Mouse (Mus musculus) retina, postnatal 1 day (tissue): ENCODE results near the gene Pnpla2.
"Not testable (repeated sequence)": the region's sequence is repeated elsewhere in the genome, so short reads cannot be mapped to it uniquely, and the experiment has no call there.

Source experiments
- DNase-seq: peaks from one replicate; pipeline ENCODE4 v3.0.0-alpha.2; 2012

The Pnpla2 gene

DNA sequence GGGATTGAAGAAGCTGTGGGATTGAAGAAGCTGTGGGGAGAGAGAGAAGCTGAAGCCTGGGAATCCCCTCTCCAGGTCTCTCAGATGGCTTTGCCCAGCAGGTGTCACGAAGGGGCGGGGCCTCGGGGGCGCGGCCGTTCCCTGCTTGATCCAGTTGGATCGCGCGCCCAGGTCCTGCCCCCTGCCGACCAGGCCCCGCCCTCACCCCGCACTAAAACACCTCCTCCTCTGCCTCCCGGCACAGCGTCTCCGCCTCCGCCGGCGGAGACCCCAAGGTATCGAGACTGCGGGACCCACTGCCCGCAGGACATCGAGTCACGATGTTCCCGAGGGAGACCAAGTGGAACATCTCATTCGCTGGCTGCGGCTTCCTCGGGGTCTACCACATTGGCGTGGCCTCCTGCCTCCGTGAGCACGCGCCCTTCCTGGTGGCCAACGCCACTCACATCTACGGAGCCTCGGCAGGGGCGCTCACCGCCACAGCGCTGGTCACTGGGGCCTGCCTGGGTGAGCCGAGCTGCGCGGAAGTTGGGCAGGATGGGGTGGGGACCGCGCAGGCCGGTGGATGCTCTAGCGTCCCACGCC lies at the start of gene Pnpla2:
Pnpla2 (plus strand) TSS at position 232 of the 585 bp plus-strand sequence.
- DNase-seq: peak; percentile 96

DNA sequence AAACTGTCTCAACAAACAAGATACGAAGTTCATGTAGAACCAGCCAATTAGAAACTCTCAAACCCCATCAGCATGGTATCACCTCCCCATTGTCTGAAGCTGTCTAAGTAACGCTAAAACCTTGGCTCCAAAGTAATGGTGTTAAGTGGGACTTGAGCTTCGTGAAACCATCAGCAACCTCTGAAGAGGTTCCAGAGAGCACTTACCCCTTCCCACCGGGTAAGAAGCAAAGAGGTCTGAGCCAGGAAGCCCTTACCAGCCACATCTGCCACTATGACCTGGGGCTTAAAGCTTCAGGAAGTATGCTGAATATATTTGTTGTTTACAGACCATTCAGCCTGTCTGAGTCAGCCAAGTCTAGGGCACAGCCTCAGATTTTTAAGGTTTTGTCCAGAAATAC lies 49.5 kb upstream of the Pnpla2 start:
- no peak for DNase-seq

DNA sequence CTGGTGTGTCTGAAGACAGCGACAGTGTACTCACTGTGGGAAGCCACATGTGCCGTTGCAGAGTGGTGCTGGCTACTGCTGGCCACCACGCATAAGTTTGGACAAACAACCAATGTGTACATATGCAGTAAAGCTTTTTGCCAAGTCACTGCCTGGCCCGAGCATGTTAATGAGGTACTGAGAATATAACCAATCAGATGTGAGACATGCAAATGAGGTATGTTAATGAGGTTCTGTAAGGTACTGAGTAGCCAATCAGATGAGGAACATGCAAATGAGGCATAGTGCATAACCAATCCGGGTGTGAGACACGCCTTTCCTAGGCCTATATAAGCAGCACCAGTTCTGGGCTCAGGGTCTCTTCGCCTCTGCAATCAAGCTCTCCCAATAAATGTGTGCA lies 47.3 kb upstream of the Pnpla2 start:
- DNase-seq: not testable (repeated sequence)

DNA sequence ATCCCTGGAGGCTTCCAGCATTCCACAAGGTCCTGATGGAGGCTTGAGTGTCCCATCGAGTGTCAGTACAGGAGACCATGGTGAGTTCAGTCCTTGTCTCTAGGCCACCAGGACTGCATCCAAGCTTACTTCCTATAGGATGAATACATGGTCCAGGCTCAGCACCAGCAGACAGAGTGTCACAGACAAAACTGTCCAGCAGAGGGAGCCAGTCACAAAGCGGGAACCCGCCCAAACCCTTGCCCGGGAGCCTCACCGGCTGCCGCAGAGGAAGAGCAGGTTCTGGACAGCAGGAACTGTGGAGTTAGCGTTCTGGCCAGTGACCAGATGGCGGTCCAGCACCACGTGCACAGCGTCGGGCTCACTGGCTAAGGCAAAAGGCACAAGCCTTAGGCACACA lies 46.2 kb upstream of the Pnpla2 start:
- DNase-seq: peak; percentile 91

DNA sequence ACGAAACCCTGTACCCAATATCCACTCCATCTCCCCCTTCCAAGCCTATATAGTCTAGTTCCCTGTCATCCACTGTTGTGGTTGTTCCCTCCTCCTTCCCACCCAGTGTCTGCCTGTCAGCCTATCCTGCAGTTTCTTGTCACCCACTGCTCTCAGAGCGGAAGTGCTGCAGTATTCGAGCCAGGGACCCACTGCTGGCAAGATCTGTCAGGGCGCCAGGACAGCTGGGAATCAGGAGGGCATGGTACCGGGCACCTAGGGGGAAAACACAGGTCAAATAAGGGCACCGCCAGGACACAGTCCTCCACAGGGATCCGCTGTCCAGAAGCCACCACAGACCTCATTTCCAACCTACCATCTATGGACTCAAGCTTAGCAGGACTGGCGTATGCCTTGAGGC lies 44.4 kb upstream of the Pnpla2 start:
- no peak for DNase-seq

DNA sequence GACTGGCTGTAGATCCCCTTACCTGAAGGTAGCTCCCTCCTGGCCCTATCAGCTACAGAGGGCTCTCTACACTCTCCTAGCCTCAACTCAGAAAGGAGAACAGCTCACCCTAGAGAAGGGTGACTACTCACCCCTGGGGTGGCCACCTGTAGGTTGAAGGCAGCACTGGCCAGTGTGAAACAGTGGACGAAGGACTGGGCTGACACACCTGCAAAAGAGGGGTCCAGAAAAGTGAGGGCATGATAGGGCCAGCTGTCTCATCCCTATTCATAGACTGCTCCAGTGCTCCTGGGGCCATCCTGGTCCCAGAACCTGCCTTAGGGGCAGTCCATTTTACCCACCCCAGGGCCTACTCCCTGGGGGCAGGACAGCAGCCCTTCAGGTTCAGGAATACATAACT lies 43.3 kb upstream of the Pnpla2 start:
- DNase-seq: no peak

DNA sequence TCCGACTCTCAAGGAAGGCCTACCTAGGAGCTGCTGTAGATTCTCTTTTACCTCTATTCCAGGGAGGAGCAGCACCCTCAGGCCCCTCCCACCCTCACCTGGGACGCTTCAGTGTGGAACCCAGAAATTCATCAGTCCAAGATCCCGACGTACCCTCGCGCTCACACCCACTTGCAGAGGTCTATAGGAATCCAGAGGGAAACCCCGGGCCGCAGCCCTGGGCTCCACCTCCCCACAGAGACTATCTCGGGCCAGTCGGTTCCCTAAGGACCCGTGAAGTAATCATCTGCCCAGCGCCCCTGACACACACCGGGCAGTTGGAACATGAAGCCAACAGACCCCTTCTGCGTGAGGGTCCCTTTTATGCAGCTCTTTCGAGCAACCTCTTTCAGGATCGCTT lies 41.7 kb upstream of the Pnpla2 start:
- no peak for DNase-seq

DNA sequence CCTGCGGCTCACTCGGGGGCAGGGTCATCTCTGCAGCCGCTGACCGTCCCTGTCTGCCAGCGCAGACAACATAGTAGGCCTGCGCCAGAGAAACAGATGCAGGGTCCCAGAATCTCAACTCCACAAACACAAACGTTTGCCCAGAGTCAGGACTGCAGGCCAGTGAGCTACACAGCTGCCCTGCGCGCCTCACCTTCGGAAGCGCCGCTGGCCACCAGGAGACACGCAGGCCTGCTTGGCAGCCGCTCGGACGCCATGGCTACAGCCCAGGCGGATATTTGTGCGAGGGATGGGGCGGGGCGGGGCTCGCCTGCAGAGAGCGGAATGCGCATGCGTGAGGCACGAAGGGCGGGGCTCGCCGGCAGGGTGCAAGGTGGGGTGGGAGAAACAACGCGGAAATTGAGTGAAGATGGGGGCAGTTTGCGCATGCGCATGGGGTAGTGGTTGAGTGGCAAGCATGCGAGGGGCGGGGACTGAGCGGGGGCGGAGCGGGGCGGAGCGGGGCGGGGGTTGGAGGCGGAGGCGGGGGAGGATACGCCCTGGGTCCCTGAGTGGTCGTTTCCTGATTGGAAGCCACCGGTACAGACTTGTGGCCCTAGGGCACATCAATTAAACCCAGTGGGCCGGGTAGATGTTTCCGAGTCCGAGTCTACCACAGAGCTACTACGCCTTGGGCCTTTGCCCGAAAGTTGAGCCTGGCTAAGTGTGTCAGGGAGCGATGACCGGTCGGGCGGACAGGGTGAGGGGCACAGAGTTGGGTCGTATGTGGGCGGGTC lies 41.0 kb upstream of the Pnpla2 start, which contains the start of gene Gatd1:
Gatd1 (minus strand) TSS at position 328 of the 776 bp plus-strand sequence.
- peak; percentile 99 for DNase-seq

DNA sequence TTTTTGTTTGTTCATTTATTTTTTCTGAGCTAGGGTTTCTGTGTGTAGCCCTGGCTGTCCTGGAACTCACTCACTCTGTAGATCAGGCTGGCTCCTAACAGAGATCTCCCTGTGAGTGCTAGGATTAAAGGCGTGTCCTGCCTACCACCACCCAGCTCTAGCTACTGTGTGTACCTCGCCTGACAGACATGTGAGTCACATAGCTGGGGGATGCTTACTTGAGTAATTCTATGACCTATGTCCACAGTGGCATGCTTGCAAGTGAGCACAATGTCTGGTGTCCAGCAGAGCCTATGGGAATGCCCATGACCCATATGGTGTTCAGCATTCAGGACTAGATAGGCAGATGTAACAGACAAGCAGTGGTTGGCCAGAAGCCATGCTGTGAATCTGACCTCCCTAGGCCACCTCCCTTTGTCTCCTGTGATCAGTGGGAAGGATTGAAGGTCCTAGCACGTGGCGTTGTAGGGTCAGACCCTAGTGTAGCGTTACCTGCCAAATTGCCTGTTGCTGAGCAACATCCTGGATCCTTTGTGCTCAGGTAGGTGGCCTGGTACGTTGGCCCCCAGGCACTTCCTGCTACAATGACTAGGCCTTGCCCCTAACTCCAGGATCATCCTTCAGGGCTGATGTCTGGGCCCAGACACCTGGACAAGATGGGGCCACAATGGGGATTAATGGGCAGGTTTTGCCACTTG lies 38.7 kb upstream of the Pnpla2 start:
- no peak for DNase-seq

DNA sequence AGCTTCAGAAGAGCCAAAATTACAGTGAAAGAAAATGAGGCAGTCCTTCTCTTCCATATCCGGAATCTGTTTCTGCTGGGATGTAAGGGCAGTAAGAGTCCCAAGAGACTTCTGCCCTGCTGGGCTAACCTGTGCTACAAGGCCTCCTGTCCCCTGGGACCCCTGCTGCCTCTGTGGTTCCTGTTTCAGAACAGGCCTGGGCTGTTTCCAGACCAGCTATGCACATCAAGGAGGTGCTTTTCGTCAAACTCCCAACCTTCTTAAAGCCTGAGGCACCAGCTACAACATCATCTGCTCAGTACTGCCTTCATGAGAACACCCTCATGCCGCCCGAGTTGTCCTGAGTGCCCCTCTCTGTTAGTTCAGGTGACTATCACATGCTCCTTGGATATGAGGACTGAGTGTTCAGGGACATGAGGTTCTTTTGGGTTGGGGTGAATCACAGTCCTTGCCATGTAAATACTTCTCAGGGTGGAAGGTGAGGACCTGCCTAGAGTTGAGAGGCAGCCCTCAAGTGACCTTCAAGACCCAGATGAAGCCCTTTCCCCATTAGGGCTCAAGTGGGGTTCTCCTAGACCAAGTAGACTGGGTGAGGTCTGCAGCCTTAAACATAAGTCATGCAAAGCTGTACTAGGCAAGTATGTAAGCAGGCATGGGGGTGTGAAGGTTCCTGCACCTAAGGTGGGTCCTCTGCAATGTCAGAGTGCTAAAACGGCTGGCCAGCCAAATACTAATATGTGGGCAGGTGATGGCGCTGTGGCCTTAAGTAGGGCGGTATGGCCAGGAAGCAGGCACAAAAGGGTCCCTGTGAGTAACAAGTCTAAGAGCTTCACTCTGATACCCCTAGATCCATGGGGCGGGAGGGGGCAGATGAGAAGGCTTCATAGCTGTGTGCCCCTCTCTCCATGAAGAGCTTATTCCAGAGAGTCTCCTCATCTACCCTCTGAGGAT lies 37.0 kb upstream of the Pnpla2 start:
- no peak for DNase-seq

DNA sequence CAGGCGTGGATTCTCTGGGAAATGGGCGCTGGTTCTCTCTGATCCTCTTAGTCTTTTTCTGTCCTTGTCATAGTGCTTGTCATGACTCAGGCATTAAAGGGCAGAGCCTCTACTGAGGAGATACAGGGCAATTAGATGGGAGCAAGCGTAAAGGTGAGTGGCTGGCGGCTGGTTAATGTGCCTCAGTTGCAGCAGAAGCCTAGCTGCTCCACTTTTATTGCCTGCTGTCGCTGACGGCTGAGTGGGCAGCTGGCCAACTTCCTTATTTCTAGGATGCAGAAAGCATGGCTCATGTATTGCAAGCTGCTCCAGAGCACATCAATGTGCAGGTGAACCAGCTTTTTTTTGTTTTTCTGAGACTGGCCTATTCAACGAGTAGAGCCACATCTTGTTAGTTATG lies 36.0 kb upstream of the Pnpla2 start:
- DNase-seq: no peak

DNA sequence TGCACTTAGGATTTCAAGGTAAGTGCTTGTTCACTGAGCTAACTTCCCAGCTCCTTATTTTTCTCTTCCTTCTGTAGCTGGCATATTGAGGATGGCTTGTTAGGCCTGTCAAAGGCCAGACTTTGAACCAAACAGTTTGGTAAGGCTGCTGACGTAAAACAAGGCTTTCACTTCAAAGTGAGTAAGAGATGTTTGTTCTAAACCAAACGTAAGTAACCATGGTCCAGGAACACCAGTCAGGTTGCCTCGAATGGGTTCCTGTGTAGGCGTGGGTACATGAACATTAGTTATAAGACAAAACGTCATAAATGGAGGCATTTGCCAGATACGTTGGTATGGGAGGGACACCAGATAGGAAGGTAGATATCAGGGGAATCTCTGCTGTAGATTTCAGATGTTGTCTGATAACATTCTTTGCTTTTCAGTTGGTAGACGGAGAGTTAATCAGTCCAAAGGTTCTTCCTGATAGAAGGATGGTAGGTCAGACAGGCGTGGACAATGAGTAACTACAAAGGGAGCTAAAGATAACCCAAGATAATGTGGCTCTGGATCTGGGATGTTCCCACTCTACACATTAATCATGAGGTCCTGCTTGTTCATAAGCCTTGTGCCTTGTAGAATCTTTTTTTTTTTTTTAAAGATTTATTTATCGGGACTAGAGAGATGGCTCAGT lies 34.8 kb upstream of the Pnpla2 start:
- no peak for DNase-seq

DNA sequence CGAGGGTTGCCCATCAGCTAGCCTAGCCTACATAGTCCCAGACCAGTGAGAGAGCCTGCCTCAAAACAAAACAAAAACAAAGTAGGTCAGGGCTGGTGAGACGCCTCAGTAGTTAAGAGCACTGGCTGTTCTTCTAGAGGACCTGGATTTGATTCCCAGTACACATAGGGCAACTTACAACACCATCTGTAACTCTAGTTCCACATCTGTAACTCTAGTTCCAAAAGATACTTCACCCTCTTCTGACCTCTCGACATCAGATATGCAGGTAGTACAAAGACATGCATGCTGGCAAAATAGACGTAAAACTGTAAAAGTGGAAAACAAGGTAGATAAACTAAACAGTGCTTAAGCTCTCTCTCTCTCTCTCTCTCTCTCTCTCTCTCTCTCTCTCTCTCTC lies 31.2 kb upstream of the Pnpla2 start:
- DNase-seq: no peak

DNA sequence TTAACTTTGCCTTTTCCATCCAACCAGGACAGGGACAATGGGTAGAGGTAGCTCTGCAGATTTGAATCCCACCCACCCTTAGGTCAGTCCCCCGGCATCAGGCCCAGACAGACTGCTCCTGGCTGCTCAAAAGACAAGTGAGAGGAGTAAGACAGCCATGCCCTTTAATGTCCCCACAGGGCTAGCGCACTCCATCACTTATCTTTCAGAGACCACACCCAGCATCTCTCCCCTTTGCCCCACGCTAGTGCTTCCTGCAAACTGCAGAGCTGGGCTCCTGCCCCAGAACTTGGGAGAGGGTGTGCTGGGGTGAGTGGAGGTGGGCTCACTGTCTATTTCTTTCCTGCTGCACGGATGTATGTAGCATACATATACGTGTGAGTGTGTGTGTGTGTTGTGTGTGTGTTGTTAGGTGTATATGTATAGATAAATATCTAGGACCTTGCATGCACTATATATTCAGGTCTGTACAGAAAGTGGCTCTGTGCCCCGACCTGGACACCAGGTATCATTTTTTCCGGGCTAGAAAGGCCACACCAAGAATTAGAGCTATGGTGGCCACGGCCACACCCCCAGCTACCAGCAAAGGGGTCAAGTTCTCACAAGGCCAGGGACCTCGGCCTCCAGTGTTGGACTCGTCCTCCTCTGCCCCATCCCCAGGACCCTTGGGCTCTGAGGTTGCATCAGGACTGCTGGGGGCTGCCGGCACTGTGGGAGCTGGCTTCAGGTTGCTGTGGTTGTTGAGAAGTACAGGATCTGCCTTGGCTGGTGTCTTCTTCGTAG lies 27.9 kb upstream of the Pnpla2 start:
- no peak for DNase-seq

DNA sequence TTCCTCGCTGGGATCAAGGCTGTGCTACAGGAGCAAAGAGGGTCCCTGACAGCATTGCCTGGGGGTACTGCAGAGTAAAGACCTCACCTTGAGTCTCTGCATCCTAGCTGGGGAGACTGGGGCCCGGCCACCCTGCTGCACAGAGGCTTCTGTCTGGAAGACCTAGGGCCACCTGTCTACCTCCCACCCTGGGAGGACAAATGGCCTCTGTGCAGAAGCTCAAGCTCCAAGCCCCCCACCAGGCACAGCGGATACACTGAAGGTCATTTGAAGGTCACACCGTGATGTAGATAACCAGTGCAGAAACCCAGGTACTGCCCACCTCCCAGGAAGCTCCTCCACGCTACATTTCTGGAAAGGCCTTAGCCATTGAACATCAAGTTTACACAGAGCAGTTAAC lies 26.3 kb upstream of the Pnpla2 start:
- DNase-seq: no peak

DNA sequence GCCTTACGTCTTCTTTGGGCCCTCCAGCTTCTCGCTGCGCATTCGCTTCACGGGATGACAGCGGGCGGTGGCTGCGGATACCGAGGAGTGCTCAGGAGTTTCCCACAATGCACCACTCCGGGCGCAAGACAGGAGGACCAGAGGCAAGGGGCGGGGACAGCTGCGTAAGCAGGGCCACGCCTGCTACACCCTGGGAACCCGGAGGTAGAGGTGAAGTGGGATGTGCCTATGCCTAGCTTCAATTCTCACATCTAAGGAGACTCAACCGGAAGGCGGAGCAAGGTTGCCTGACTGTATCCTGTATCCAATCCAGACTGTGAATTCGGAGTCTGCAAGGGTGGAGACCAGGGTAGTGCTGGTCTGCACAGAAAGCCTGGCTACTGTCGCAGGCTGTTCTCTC lies 25.7 kb upstream of the Pnpla2 start, which contains the start of gene Cend1:
Cend1 (minus strand) TSS at position 182 of the 400 bp plus-strand sequence.
- peak; percentile 78 for DNase-seq

DNA sequence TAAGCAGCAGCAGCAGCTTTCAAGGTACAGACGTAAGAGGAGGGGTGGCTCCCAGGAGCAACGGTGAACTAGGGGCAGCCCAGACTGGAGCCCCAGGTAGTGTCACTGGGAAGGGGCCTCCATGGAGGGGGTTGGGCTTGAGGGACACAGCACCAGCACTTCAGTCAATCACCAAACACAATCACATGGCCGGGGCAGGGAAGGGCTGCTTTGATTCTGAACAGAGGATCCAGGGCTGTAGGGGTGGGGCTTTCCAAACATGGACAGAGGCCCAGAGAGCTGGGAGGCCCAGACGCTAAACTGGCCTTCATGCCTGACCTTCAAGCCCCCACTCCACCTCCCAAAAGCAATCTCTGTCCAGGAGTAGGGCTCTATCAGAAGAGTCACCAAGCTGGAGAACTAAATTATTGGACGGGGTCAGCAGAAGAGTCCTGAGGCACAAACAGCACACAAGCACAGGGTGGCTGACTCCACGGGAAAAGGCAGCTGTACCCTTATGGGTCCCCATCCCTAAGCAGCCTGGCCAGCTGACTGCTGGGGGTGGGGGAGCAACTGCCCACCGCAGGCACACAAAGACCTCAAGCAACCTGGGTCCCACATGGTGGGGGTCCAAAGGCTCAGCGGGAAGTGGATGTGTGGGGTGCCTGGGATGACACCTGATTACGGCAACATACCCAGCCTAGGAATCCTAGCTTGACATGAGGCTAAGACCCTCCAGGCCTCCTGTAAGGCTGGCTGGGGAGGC lies 25.0 kb upstream of the Pnpla2 start:
- no peak for DNase-seq

DNA sequence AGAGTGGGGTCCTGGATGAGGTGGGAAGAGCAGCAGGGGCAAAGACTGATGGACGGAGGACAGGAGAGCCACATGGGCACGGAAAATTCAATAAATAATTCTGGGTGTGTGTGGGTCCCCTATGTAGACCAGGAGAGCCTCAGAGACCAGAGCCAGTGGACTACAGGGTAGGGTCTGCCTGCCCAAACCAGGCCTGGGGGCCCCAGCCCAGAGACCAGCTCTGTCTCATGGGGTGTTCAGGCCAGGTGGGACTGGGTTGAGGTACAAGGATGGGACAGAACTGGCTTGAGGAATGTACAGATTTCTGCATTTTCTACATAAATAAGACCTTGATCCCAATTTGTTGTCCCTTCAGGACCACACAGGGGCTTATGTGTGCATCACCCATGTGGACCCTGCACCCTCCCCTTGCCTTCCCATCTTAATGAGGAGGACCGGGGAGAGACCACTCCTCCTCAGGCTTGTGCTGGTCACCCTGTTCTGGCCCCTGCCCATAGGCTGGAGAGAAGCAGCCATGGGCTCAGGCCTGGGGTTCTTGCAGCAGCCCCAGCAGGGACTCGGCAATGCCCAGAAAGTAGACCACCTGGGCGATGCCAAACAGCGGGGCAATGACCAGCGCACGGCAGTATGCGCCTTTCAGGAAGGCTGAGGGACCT lies 24.3 kb upstream of the Pnpla2 start:
- DNase-seq: no peak

DNA sequence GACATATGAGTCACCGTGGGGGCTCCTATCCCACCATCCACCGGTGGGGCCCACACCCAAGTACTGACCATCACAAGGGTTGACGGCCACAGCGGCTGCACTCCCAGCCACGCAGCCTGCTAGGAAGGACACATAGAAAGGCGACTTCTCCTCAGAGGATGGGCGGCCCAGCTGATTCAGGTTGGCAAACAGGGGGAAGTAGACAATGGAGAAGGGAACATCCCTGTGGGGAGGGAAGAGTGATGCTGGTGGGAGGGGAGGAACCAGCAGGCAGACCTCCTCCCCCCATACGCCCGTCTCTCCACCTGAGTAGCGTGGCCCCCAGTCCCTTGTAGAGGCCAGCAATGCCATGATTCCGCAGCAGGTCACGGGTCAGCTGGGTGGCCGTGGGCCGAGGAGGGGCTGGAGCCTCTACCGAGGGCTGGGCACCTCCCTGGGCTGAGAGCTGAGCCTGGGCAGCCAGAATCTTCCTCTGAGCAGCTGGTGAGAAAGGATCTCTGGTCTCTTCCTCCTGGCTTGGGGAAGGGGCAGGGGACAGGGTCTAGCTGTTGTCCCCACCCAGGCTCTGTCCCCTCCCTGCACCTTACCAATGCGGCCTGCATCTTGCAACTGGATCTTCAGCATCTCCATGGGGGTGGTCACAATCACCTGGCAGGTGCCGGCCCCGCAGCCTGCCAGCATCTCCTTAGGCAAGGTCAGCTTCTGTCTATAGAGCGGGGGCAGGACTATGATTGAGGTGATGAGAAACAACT lies 23.4 kb upstream of the Pnpla2 start:
- DNase-seq: no peak
